8 mouse cellular contexts compared by ENCODE assay signal in genomic region chr11:119258216-119258571, GRCm38 (mm10). TPM values are rescaled to one million over a fixed set of nuclear protein-coding genes. Genes with fewer than 3 reads are reported as not detected.
DNase-seq lines count a peak whose midpoint lies in the region; ATAC-seq and TF ChIP-seq lines count a peak whose summit lies in the region.

No protein-coding gene starts in this region.

- peaks cover 13% of the 10 kb centered on the region for H3K4me1 ChIP-seq in cerebellum, adult 2 months (ENCODE audit: control insufficient read depth, insufficient read depth, low read length)
- peaks cover 35% of the 10 kb centered on the region for H3K4me1 ChIP-seq in megakaryocyte, embryonic 14.5 days
- H3K4me1 ChIP-seq in limb, embryonic 13.5 days: peaks cover 17% of the 10 kb centered on the region
- H3K4me1 ChIP-seq in stomach, embryonic 14.5 days (ENCODE audit: control insufficient read depth, insufficient read depth, low read length): 0 out of 2 replicates have a peak, but pooled peaks cover 4% of the 10 kb centered on the region

- H3K9me3 ChIP-seq in megakaryocyte, embryonic 14.5 days: no peaks in the 10 kb centered on the region
- H3K9me3 ChIP-seq in limb, embryonic 13.5 days: no peaks in the 10 kb centered on the region
- no peaks in the 10 kb centered on the region for H3K9me3 ChIP-seq in stomach, embryonic 14.5 days (ENCODE audit: control insufficient read depth, low read depth, low read length)

- DNase-seq in cerebellum, adult 2 months: no peak
- no peak for DNase-seq in cerebellum, adult 8-10 months
- DNase-seq in frontal cortex, adult 2 months (ENCODE audit: extremely low spot score in 1 of 2, low spot score in 1 of 2): no peak
- DNase-seq in layer of hippocampus, adult 18-20 months (ENCODE audit: low spot score in 2 of 2): no peak

- peak overlapping the region; percentile 43; the same call in 1 of the 2 replicates for H3K9ac ChIP-seq in limb, embryonic 13.5 days
- H3K9ac ChIP-seq in stomach, embryonic 14.5 days (replicated peaks; ENCODE audit: low read depth, low read length): no peak overlapping the region

- no peak for TF ChIP-seq CTCF in cerebellum, adult 2 months (IDR thresholded peaks at IDR 0.05; ENCODE audit: borderline replicate concordance, insufficient read depth, low read depth, low read length)

- H3K27me3 ChIP-seq in cerebellum, adult 2 months (ENCODE audit: control insufficient read depth, insufficient read depth, low read length): no peaks in the 10 kb centered on the region
- peaks cover 57% of the 10 kb centered on the region for H3K27me3 ChIP-seq in megakaryocyte, embryonic 14.5 days (replicated peaks)
- no peaks in the 10 kb centered on the region for H3K27me3 ChIP-seq in limb, embryonic 13.5 days
- H3K27me3 ChIP-seq in stomach, embryonic 14.5 days (ENCODE audit: control insufficient read depth, insufficient read depth, low read length): no peaks in the 10 kb centered on the region

- 76% methylated on average over 9 of the region's 9 CpGs for WGBS in cerebellum, adult 2 months
- 59% methylated on average over 9 of the region's 9 CpGs for WGBS in limb, embryonic 13.5 days
- 65% methylated on average over 9 of the region's 9 CpGs for WGBS in stomach, embryonic 14.5 days

- no peaks in the 10 kb centered on the region for H3K36me3 ChIP-seq in megakaryocyte, embryonic 14.5 days (replicated peaks; ENCODE audit: low read length)
- H3K36me3 ChIP-seq in limb, embryonic 13.5 days: no peaks in the 10 kb centered on the region
- no peaks in the 10 kb centered on the region for H3K36me3 ChIP-seq in stomach, embryonic 14.5 days (ENCODE audit: control insufficient read depth, insufficient read depth, low read length)

- no peak for ATAC-seq in megakaryocyte, adult 5-6 weeks (ENCODE audit: poor library complexity, severe bottlenecking)
- no peak for ATAC-seq in limb, embryonic 13.5 days (ENCODE audit: low FRiP score, low read depth)
- ATAC-seq in stomach, embryonic 14.5 days (ENCODE audit: insufficient number of reproducible peaks, insufficient read depth, low FRiP score, low read depth): no peak

- peak overlapping the region; percentile 57 for H3K4me2 ChIP-seq in limb, embryonic 13.5 days (replicated peaks)
- H3K4me2 ChIP-seq in stomach, embryonic 14.5 days (replicated peaks; ENCODE audit: low read depth, low read length): peak overlapping the region; percentile 45

- H3K27ac ChIP-seq in cerebellum, adult 2 months (ENCODE audit: insufficient read depth, low read length): no peak overlapping the region
- no peak overlapping the region for H3K27ac ChIP-seq in limb, embryonic 13.5 days
- no peak overlapping the region for H3K27ac ChIP-seq in stomach, embryonic 14.5 days (ENCODE audit: low read length)

- peak overlapping the region; percentile 57 for H3K4me3 ChIP-seq in cerebellum, adult 2 months (replicated peaks; ENCODE audit: insufficient read depth, low read depth, low read length)
- peak overlapping the region; percentile 92 for H3K4me3 ChIP-seq in megakaryocyte, embryonic 14.5 days (replicated peaks)
- peak overlapping the region; percentile 34 for H3K4me3 ChIP-seq in limb, embryonic 13.5 days
- H3K4me3 ChIP-seq in stomach, embryonic 14.5 days (ENCODE audit: low read depth, low read length): peak overlapping the region; percentile 8; the same call in 1 of the 2 replicates

- no peak for TF ChIP-seq POLR2A in cerebellum, adult 2 months (IDR thresholded peaks at IDR 0.05; ENCODE audit: borderline replicate concordance, insufficient read depth, low read length)

RNA-seq across cellular contexts. Expression of gene Gaa, which starts 9.5 kb away (rescaled TPM):
- 233 and 246 TPM in 2 replicates for polyA plus RNA-seq in cerebellum, adult 2 months (2012; rRNA removed)
- polyA plus RNA-seq in megakaryocyte, embryonic 14.5 days (2012; ENCODE audit: insufficient read depth, low replicate concordance): 44.2 and 58.6 TPM in 2 replicates
- 9.3 and 16.5 TPM in 2 replicates for total RNA-seq in megakaryocyte, adult 5-6 weeks (2015)
- total RNA-seq in megakaryocyte, adult 5-6 weeks (2017): 8.0 and 9.8 TPM in 2 replicates
- 67.1 and 69.9 TPM in 2 replicates for polyA plus RNA-seq in limb, embryonic 13.5 days (2015; fragmentation: Nextera tagmentation; extraction: Ambion mirVana)
- 50.3 and 55.8 TPM in 2 replicates for polyA plus RNA-seq in stomach, embryonic 14.5 days (2014; fragmentation: Nextera tagmentation; extraction: Ambion mirVana)
- 182 and 207 TPM in 2 replicates for polyA plus RNA-seq in frontal cortex, adult 2 months (2012; rRNA removed)
- 100 to 1,000 TPM; 347 to 355 TPM for total RNA-seq in layer of hippocampus, adult 18-20 months (2021)

RNA-seq across cellular contexts. Expression of gene Ccdc40, which starts 29.8 kb away (rescaled TPM):
- polyA plus RNA-seq in cerebellum, adult 2 months (2012; rRNA removed): 1.9 and 2.4 TPM in 2 replicates
- polyA plus RNA-seq in megakaryocyte, embryonic 14.5 days (2012; ENCODE audit: insufficient read depth, low replicate concordance): 1.7 and 4.3 TPM in 2 replicates
- total RNA-seq in megakaryocyte, adult 5-6 weeks (2015): 0.21 and 0.31 TPM in 2 replicates
- 0.65 and 1.1 TPM in 2 replicates for total RNA-seq in megakaryocyte, adult 5-6 weeks (2017)
- 4.8 and 6.8 TPM in 2 replicates for polyA plus RNA-seq in limb, embryonic 13.5 days (2015; fragmentation: Nextera tagmentation; extraction: Ambion mirVana)
- polyA plus RNA-seq in stomach, embryonic 14.5 days (2014; fragmentation: Nextera tagmentation; extraction: Ambion mirVana): 4.1 and 4.3 TPM in 2 replicates
- polyA plus RNA-seq in frontal cortex, adult 2 months (2012; rRNA removed): 1.7 and 1.9 TPM in 2 replicates
- 1 to 10 TPM; 2.3 to 2.7 TPM for total RNA-seq in layer of hippocampus, adult 18-20 months (2021)

RNA-seq across cellular contexts. Expression of gene Tbc1d16, which starts 29.9 kb away (rescaled TPM):
- polyA plus RNA-seq in cerebellum, adult 2 months (2012; rRNA removed): 32.5 and 37.8 TPM in 2 replicates
- 0.85 TPM in 1 of 2 replicates, not detected in the other for polyA plus RNA-seq in megakaryocyte, embryonic 14.5 days (2012; ENCODE audit: insufficient read depth, low replicate concordance)
- total RNA-seq in megakaryocyte, adult 5-6 weeks (2015): 0.64 and 0.71 TPM in 2 replicates
- 0.53 and 0.59 TPM in 2 replicates for total RNA-seq in megakaryocyte, adult 5-6 weeks (2017)
- 25.1 and 27.2 TPM in 2 replicates for polyA plus RNA-seq in limb, embryonic 13.5 days (2015; fragmentation: Nextera tagmentation; extraction: Ambion mirVana)
- 14.8 and 15.9 TPM in 2 replicates for polyA plus RNA-seq in stomach, embryonic 14.5 days (2014; fragmentation: Nextera tagmentation; extraction: Ambion mirVana)
- 17.9 and 20.6 TPM in 2 replicates for polyA plus RNA-seq in frontal cortex, adult 2 months (2012; rRNA removed)
- total RNA-seq in layer of hippocampus, adult 18-20 months (2021): 10 to 100 TPM; 37.5 to 39.9 TPM

RNA-seq across cellular contexts. Expression of gene Eif4a3, which starts 41.7 kb away (rescaled TPM):
- polyA plus RNA-seq in cerebellum, adult 2 months (2012; rRNA removed): 120 and 133 TPM in 2 replicates
- 41.8 and 111 TPM in 2 replicates for polyA plus RNA-seq in megakaryocyte, embryonic 14.5 days (2012; ENCODE audit: insufficient read depth, low replicate concordance)
- 181 and 188 TPM in 2 replicates for total RNA-seq in megakaryocyte, adult 5-6 weeks (2015)
- 147 TPM in 2 replicates for total RNA-seq in megakaryocyte, adult 5-6 weeks (2017)
- 386 and 387 TPM in 2 replicates for polyA plus RNA-seq in limb, embryonic 13.5 days (2015; fragmentation: Nextera tagmentation; extraction: Ambion mirVana)
- 347 and 363 TPM in 2 replicates for polyA plus RNA-seq in stomach, embryonic 14.5 days (2014; fragmentation: Nextera tagmentation; extraction: Ambion mirVana)
- polyA plus RNA-seq in frontal cortex, adult 2 months (2012; rRNA removed): 98.0 and 109 TPM in 2 replicates
- total RNA-seq in layer of hippocampus, adult 18-20 months (2021): 10 to 100 TPM; 92.8 to 97.8 TPM

RNA-seq across cellular contexts. Expression of gene Card14, which starts 49.4 kb away (rescaled TPM):
- polyA plus RNA-seq in cerebellum, adult 2 months (2012; rRNA removed): 0.18 and 0.43 TPM in 2 replicates
- polyA plus RNA-seq in megakaryocyte, embryonic 14.5 days (2012; ENCODE audit: insufficient read depth, low replicate concordance): not detected in 2 replicates
- total RNA-seq in megakaryocyte, adult 5-6 weeks (2015): not detected in 2 replicates
- total RNA-seq in megakaryocyte, adult 5-6 weeks (2017): 0.04 TPM in 1 of 2 replicates, not detected in the other
- 0.42 and 0.88 TPM in 2 replicates for polyA plus RNA-seq in limb, embryonic 13.5 days (2015; fragmentation: Nextera tagmentation; extraction: Ambion mirVana)
- polyA plus RNA-seq in stomach, embryonic 14.5 days (2014; fragmentation: Nextera tagmentation; extraction: Ambion mirVana): 0.34 and 0.38 TPM in 2 replicates
- 0.15 and 0.32 TPM in 2 replicates for polyA plus RNA-seq in frontal cortex, adult 2 months (2012; rRNA removed)
- total RNA-seq in layer of hippocampus, adult 18-20 months (2021): under 1 TPM; 0.36 to 0.47 TPM

Comparison
In these comparisons a context has a peak if more than half of its experiments do, and no peak if none do; other contexts are left out.
1. H3K4me3 ChIP-seq: peak in every context shown above with its lines; median percentile 92 in megakaryocyte, embryonic 14.5 days; 57 in cerebellum, adult 2 months; 34 in limb, embryonic 13.5 days; 8 in stomach, embryonic 14.5 days.